Mouse (Mus musculus): ENCODE results near the gene Tchp. TPM values are rescaled to one million over a fixed set of nuclear protein-coding genes. Genes with fewer than 3 reads are reported as not detected.

The Tchp gene
- 10 to 100 TPM in 2 of 3 experiments, 1 to 10 TPM in 1; 4.4 to 30.2 (median 13.8) TPM for polyA plus RNA-seq (2017; shearing (Covaris generic))

GRCm38 (mm10) chr5:114707265-114708068, at the start of gene Tchp:
Gene Tchp, plus strand, starts transcription at chr5:114707760.
- peak; percentile 87 for ATAC-seq

GRCm38 (mm10) chr5:114658255-114658654, 49.3 kb upstream of the Tchp start, which contains the start of gene Trpv4:
Gene Trpv4, minus strand, starts transcription at chr5:114658421.
- no peak for ATAC-seq

- ATAC-seq: no peak
These were observed 46.5 kb upstream of the Tchp start for GRCm38 (mm10) chr5:114661029-114661428.

GRCm38 (mm10) chr5:114664139-114664538, 43.4 kb upstream of the Tchp start:
- no peak for ATAC-seq

- ATAC-seq: no peak
These were observed 42.8 kb upstream of the Tchp start for GRCm38 (mm10) chr5:114664750-114665149.

- ATAC-seq: no peak
These were observed 40.9 kb upstream of the Tchp start for GRCm38 (mm10) chr5:114666659-114667058.

GRCm38 (mm10) chr5:114667228-114667856, 40.2 kb upstream of the Tchp start:
- ATAC-seq: peak; percentile 94

GRCm38 (mm10) chr5:114669014-114669413, 38.5 kb upstream of the Tchp start:
- no peak for ATAC-seq

GRCm38 (mm10) chr5:114673114-114673513, 34.4 kb upstream of the Tchp start:
- ATAC-seq: no peak

- no peak for ATAC-seq
These were observed 33.0 kb upstream of the Tchp start for GRCm38 (mm10) chr5:114674594-114674993.

GRCm38 (mm10) chr5:114679841-114680591, 27.5 kb upstream of the Tchp start:
- peak; percentile 41 for ATAC-seq

- ATAC-seq: peak; percentile 87
These were observed 26.8 kb upstream of the Tchp start for GRCm38 (mm10) chr5:114680676-114681285.

GRCm38 (mm10) chr5:114681717-114682116, 25.8 kb upstream of the Tchp start:
- ATAC-seq: no peak

- ATAC-seq: no peak
These were observed 21.6 kb upstream of the Tchp start for GRCm38 (mm10) chr5:114685986-114686385.

- ATAC-seq: no peak
These were observed 20.8 kb upstream of the Tchp start for GRCm38 (mm10) chr5:114686726-114687210.

GRCm38 (mm10) chr5:114687901-114688300, 19.7 kb upstream of the Tchp start:
- ATAC-seq: no peak

GRCm38 (mm10) chr5:114688703-114689102, 18.9 kb upstream of the Tchp start:
- ATAC-seq: no peak

GRCm38 (mm10) chr5:114689700-114690366, 17.7 kb upstream of the Tchp start:
- ATAC-seq: peak; percentile 30

GRCm38 (mm10) chr5:114690633-114691567, 16.7 kb upstream of the Tchp start, which contains the start of gene Gltp:
Gene Gltp, minus strand, starts transcription at chr5:114690984.
- ATAC-seq: peak; percentile 96

- no peak for ATAC-seq
These were observed 11.8 kb upstream of the Tchp start for GRCm38 (mm10) chr5:114695775-114696174.

GRCm38 (mm10) chr5:114696939-114697338, 10.6 kb upstream of the Tchp start:
- no peak for ATAC-seq
